Mouse (Mus musculus): Measurements from ENCODE around the gene Papss1.

DNA sequence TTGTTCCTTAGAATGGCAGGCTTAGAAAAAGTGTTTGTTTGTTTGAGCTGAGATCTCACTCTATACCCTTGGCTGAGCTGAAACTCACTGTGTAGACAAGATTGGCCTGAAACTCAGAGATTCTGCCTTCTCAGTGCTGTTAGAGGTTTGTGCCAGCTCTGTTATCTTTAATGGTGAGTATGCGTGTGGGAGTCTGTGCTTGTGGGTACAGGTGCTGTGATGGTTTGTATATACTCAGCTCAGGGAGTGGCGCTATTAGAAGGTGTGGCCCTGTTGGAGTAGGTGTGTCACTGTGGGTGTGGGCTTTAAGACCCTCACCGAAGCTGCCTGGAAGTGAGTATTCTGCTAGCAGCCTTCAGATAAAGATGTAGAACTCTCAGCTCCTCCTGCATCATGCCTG, 39.3 kb upstream of the Papss1 start:
- TF ChIP-seq CTCF (IDR thresholded peaks at IDR 0.05; ENCODE audit: extremely low read depth, insufficient read depth, low read length) = no peak
- no peak for TF ChIP-seq POLR2A (IDR thresholded peaks at IDR 0.05; ENCODE audit: extremely low read depth, insufficient read depth, low read length)

Measured in cortical plate, adult 2 months (tissue).